Comparison of ENCODE assay signal across 22 mouse cellular contexts in genomic region chr8:108518116-108518515, GRCm38 (mm10).
"Had no signal": no experiment of that assay in that cellular context is flagged by ENCODE, and none has a peak within 500 bp of the region (broad histone marks: within the 10 kb centered on the region; RNA-seq: fewer than 3 reads in every experiment).

No protein-coding gene starts in this region.

- H3K4me1 ChIP-seq: limb, embryonic 12.5 days; limb, embryonic 15.5 days; neural tube, embryonic 12.5 days; neural tube, embryonic 15.5 days; stomach, embryonic 15.5 days had no signal

- H3K36me3 ChIP-seq: limb, embryonic 12.5 days; limb, embryonic 15.5 days; neural tube, embryonic 12.5 days; neural tube, embryonic 15.5 days; stomach, embryonic 15.5 days had no signal

- H3K27ac ChIP-seq: limb, embryonic 12.5 days; limb, embryonic 15.5 days; liver, embryonic 14.5 days; macrophage; neural tube, embryonic 12.5 days; neural tube, embryonic 15.5 days; stomach, embryonic 15.5 days had no signal

- H3K9me3 ChIP-seq: limb, embryonic 12.5 days; limb, embryonic 15.5 days; neural tube, embryonic 12.5 days; neural tube, embryonic 15.5 days; stomach, embryonic 15.5 days had no signal

- H3K27me3 ChIP-seq: limb, embryonic 12.5 days; limb, embryonic 15.5 days; stomach, embryonic 15.5 days had no signal

- ATAC-seq: liver, postnatal 0 days; lung, postnatal 0 days had no signal

- H3K4me3 ChIP-seq: limb, embryonic 12.5 days; limb, embryonic 15.5 days; neural tube, embryonic 12.5 days; neural tube, embryonic 15.5 days; stomach, embryonic 15.5 days had no signal

- H3K4me2 ChIP-seq: limb, embryonic 12.5 days; limb, embryonic 15.5 days; liver, embryonic 11.5 days; lung, embryonic 14.5 days; neural tube, embryonic 12.5 days; neural tube, embryonic 15.5 days; stomach, embryonic 15.5 days had no signal

- H3K9ac ChIP-seq: limb, embryonic 12.5 days; limb, embryonic 15.5 days; liver, embryonic 14.5 days; liver, postnatal 0 days; lung, embryonic 14.5 days; neural tube, embryonic 12.5 days; neural tube, embryonic 15.5 days; stomach, embryonic 15.5 days had no signal

- DNase-seq: kidney, adult 18-20 months; kidney, adult 9 months; kidney, postnatal 14 days; kidney, postnatal 4 days; layer of hippocampus, postnatal 36 days; left cerebral cortex, postnatal 4 days; liver, postnatal 0 days; lung, embryonic 14.5 days; midbrain, embryonic 14.5 days; right cerebral cortex, adult 18-20 months; right cerebral cortex, postnatal 14 days; right cerebral cortex, postnatal 4 days; thymus, postnatal 25 days had no signal
